Mouse (Mus musculus) thymus, adult 2 months (tissue): ENCODE measurements around the gene Arrdc2. TPM values are rescaled to one million over a fixed set of nuclear protein-coding genes. Genes with fewer than 3 reads are reported as not detected.
A peak's percentile ranks its signal among the peaks of the same experiment; 100 is the strongest.

ENCODE experiments used
- DNase-seq: peaks from one replicate; pipeline ENCODE4 v3.0.0; 2021
- H3K27ac ChIP-seq: fragments of 200-500 bp; 2 replicates; pipeline ENCODE4 v1.5.1; 2012; ENCODE audit warnings: low read length, control low read depth; ENCODE audit not compliant: control insufficient read depth, insufficient read depth
- H3K27me3 ChIP-seq: fragments of 200-500 bp; 2 replicates; pipeline ENCODE4 v1.6.1; 2012; ENCODE audit warnings: mild to moderate bottlenecking, low read length, moderate library complexity, mixed read lengths; ENCODE audit not compliant: control insufficient read depth, insufficient read depth
- H3K36me3 ChIP-seq: fragments of 200-500 bp; 2 replicates; pipeline ENCODE4 v1.6.1; 2012; ENCODE audit warnings: mild to moderate bottlenecking, low read length, moderate library complexity; ENCODE audit not compliant: control insufficient read depth, insufficient read depth
- H3K4me1 ChIP-seq: fragments of 200-500 bp; replicated peaks from 2 replicates; pipeline ENCODE4 v1.6.1; 2012; ENCODE audit warnings: low read length; ENCODE audit not compliant: control insufficient read depth, insufficient read depth
- H3K4me3 ChIP-seq: fragments of 200-500 bp; 2 replicates; pipeline ENCODE4 v1.5.1; 2012; ENCODE audit warnings: mild to moderate bottlenecking, low read length, control low read depth, moderate library complexity; ENCODE audit not compliant: control insufficient read depth, insufficient read depth
- CTCF ChIP-seq: fragments of 200-500 bp; IDR thresholded peaks from 2 replicates; pipeline ENCODE4 v1.5.1; 2012; ENCODE audit warnings: mild to moderate bottlenecking, control low read depth, low read length, moderate library complexity, borderline replicate concordance; ENCODE audit not compliant: control insufficient read depth, poor library complexity, insufficient read depth; ENCODE audit errors: extremely low read depth
- POLR2A ChIP-seq: fragments of 200-500 bp; IDR thresholded peaks from 2 replicates; pipeline ENCODE4 v1.6.1; 2012; ENCODE audit warnings: mild to moderate bottlenecking, low read length, control low read depth, moderate library complexity; ENCODE audit not compliant: control insufficient read depth, poor library complexity, insufficient read depth; ENCODE audit errors: extremely low read depth
- WGBS: fragments of 180-500 bp; shearing (Covaris S2); methylation state at CpG from one replicate; pipeline ENCODE4 v1.1.7; 2018; 5-methylcytosine and 5-hydroxymethylcytosine counted together
- polyA plus RNA-seq: library from polyadenylated mRNA; depleted of rRNA; stranded (reverse); fragments of >200 nt; gene quantifications from 2 replicates; pipeline ENCODE4 v1.2.3, GENCODE M21; 2012

Gene Arrdc2
- polyA plus RNA-seq, 1 experiment = 77.4 TPM

- H3K27me3 ChIP-seq = no peaks in the 10 kb centered on the region
- H3K4me3 ChIP-seq = no peak overlapping the region
- H3K36me3 ChIP-seq = no peaks in the 10 kb centered on the region
- DNase-seq = no peak
- H3K4me1 ChIP-seq = peaks cover 8% of the 10 kb centered on the region
- H3K27ac ChIP-seq = no peak overlapping the region
- WGBS = 81% methylated on average over 4 of the region's 4 CpGs
- no peak for TF ChIP-seq CTCF
Measured at GRCm38 (mm10) chr8:70879500-70879899, 40.0 kb upstream of the Arrdc2 start.

- H3K4me3 ChIP-seq = no peak overlapping the region
- no peak for DNase-seq
- no peaks in the 10 kb centered on the region for H3K36me3 ChIP-seq
- WGBS = 87% methylated on average over 2 of the region's 2 CpGs
- no peak for TF ChIP-seq POLR2A
- no peak for TF ChIP-seq CTCF
- peaks cover 8% of the 10 kb centered on the region for H3K4me1 ChIP-seq
- H3K27me3 ChIP-seq = no peaks in the 10 kb centered on the region
- no peak overlapping the region for H3K27ac ChIP-seq
Measured at GRCm38 (mm10) chr8:70878178-70878577, 38.7 kb upstream of the Arrdc2 start.

DNA sequence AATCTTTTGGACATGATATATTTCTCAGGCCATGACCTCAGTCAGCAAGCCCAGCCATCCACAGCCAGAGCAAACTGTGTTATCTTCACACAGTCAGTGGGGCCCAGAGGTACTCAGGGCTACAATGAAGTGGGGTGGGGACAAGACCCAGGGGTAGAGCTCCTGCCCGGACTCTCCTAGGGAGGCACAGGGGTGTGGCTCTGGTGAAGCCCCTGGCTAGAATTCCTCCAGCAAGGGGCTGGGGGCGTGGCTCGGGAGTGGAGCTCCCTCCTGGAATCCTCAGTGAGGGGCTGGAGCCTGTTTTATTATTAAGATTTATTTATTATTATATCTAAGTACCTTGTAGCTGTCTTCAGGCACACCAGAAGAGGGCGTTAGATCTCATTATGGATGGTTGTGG is 36.9 kb upstream of the Arrdc2 start:
- no peak for DNase-seq
- 86% methylated on average over 4 of the region's 4 CpGs for WGBS
- Histone ChIP-seq H3K27me3 (no peaks in the 10 kb centered on the region), H3K4me3 (no peak overlapping the region), H3K4me1 (peaks cover 13% of the 10 kb centered on the region), H3K36me3 (no peaks in the 10 kb centered on the region), H3K27ac (no peak overlapping the region)
- no peak for TF ChIP-seq POLR2A
- no peak for TF ChIP-seq CTCF

DNA sequence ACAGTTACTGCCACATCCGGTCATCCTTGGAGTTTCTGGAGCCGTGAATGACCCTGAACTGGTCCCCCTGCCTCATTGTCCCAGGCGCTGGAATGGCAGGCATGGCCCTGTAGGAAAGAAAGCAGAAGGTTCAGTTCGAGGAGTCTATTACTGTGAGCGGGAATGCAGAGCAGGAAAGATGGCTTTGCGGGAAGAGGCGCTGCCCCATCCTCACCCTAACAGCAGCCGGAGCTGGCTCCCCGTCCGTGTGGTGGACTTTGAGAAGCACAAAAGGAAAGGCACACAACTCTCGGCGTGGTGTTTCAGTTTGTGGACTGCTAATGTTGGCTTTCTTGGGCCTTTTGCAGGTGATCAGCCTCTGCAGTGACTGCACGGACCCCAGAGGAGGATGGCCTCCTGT is 34.9 kb upstream of the Arrdc2 start:
- Histone ChIP-seq H3K27ac (no peak overlapping the region), H3K36me3 (no peaks in the 10 kb centered on the region), H3K4me1 (peaks cover 6% of the 10 kb centered on the region), H3K4me3 (no peak overlapping the region), H3K27me3 (no peaks in the 10 kb centered on the region)
- TF ChIP-seq POLR2A = no peak
- TF ChIP-seq CTCF = no peak
- 95% methylated on average over 13 of the region's 13 CpGs for WGBS
- no peak for DNase-seq

DNA sequence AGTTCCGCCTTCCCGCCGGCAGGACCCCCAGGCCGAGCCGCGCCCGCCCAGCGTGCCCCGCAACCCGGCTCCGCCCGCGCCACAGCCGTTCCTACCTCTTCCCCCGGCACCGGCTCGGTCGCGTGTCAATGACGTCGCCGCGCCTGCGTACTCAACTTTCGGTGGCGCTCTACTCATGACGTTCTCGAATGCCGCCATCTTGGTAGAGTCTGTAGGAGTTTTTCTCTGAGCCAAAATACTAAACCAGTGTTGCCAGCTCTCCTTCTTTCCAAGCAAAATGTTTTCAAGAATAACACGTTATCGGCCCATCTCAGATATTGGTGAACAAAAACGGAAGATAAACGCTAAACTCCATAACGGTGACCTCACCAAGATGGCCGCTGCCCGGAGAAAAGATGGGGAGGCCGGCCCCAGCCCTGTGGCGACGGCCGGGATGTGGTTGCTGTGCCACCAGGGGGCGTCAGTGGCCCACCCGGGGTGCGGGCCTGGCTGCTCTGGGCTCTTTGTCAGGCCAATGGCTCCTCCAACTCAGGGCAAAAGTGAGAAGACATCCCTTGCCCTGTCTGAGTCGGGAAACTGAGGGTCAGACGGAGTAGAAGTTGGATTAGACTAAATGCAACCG is 34.0 kb upstream of the Arrdc2 start, which contains the start of gene Ccdc124:
TSS of gene Ccdc124 (minus strand) at position 572 of the 622 bp plus-strand sequence.
- peak within 1 kb of the TSS; percentile 63 for H3K4me3 ChIP-seq
- TF ChIP-seq POLR2A (no peak), CTCF (peak; percentile 95)
- peaks cover 16% of the 10 kb centered on the region for H3K4me1 ChIP-seq
- peak; percentile 91 for DNase-seq
- no peaks in the 10 kb centered on the region for H3K27me3 ChIP-seq
- H3K27ac ChIP-seq = no peak within 1 kb of the TSS
- WGBS = 2% methylated on average over 46 of the region's 46 CpGs
- H3K36me3 ChIP-seq = no peaks in the 10 kb centered on the region

DNA sequence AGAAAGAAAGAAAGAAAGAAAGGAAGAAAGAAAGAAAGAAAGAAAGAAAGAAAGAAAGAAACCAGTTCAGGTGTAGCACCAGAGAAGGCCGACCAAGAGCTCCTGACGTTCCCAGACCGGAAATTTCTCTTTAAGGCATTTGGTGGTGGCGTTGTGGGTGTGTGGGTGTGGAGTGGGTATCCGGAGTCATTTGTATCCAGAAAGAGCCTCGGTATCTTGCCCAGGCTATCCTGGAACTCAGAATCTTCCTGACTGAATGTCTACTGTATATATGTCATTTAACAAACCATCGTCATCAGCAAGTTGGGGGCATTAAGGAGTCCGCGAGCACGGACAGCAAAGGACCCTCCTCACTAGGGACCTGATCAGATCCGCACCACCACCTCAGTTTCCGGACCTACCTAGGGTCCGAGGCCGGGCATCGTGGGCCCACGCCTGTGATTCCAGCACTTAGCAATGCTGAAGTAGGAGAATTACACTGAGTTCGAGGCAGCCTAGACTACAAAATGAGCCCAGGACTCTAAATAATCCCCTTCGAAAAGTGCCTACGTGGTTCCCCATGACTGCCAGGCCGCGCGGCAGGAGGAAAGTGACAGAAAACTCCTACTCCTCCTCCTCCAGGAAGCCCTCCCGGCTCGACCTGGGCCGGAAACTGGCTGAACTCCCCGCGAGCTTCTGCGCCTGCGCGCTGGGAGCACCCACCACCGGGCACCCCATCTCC is 33.3 kb upstream of the Arrdc2 start:
- no peak overlapping the region for H3K27ac ChIP-seq
- no peak for DNase-seq
- no peaks in the 10 kb centered on the region for H3K27me3 ChIP-seq
- H3K4me3 ChIP-seq = peak overlapping the region; percentile 63
- peaks cover 21% of the 10 kb centered on the region for H3K4me1 ChIP-seq
- 5% methylated on average over 31 of the region's 31 CpGs for WGBS
- TF ChIP-seq CTCF (no peak), POLR2A (0 out of 2 replicates have a peak, but pooled peaks have one; percentile 15)
- no peaks in the 10 kb centered on the region for H3K36me3 ChIP-seq
